Mouse (Mus musculus): Measurements from ENCODE around the gene Gm10334. TPM values are rescaled to one million over a fixed set of nuclear protein-coding genes. Genes with fewer than 3 reads are reported as not detected.
"Not testable (repeated sequence)": the region's sequence is repeated elsewhere in the genome, so short reads cannot be mapped to it uniquely, and the experiment has no call there.

Gm10334 gene
- total RNA-seq (2021): not detected
- long read RNA-seq, experiment 1: 0 reads
- long read RNA-seq, experiment 2: 0 reads

DNA sequence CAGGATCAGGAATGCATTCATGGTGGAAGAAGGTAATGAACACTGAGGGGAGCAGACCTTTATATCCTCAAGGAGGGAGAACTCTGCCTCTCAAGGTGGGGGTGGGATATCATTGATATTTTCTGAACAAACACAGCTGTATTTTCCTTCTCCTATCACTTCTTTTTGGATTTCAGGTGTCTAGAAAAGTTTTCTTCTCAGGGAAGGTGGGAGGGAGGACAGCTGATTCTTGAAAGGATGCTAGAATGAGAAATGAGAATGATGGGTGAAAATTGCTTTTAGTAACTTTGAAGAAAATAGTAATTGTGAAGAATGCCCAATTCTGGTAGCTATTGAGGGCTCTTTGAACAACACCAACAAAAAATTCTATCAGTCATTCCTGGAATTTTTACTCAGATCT, at the start of gene Gm10334:
TSS of gene Gm10334 (minus strand) at position 101 of the 400 bp plus-strand sequence.
- DNase-seq: not testable (repeated sequence)

DNA sequence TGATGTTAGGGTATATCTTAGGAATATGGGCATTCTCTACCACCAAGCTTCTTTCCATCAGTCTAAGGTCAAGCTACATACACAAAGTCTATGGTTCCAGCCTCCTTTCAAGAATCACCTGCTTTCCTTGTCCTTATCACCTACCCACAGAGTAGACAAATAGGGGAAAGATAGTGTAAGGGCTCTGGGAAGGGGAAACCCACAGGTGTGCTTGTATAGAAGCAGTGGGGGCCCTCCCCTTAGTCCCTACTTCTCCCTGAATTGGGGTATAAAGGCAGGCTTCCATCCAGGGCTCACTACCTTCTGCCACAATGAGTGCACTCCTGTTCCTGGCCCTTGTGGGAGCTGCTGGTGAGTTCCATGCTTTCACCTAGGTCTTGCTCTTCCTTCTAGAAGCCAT, 12.7 kb upstream of the Gm10334 start, which contains the start of gene Prss1:
TSS of gene Prss1 (plus strand) at position 301 of the 400 bp plus-strand sequence.
- not testable (repeated sequence) for DNase-seq

DNA sequence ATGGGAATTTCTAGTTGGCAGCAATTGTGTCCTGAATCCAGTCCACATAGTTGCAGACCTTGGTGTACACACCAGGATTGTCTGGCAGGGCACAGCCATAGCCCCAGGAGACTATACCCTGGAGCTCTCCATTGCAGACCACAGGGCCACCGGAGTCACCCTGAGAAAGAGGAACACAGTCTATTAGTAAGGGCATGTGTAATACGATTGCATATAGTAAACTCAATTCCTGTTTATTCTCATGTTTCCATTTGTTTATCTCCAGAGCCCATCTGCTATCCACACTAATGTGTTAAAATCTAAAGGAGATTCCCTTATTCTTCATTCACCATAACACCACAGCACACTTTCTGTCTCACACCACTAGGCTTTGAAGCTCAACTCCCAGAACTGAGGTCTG, 3.7 kb downstream of the Gm10334 start:
- not testable (repeated sequence) for DNase-seq

Other genes with a start within 250 kb of the Gm10334 start
- gene Try4, start 143.9 kb downstream of the Gm10334 start, total RNA-seq (2021): not detected
- not detected for gene Try5, start 129.3 kb downstream of the Gm10334 start, total RNA-seq (2021)
- not detected for gene Try10, start 92.0 kb downstream of the Gm10334 start, total RNA-seq (2021)
- not detected for gene Prss3, start 68.5 kb downstream of the Gm10334 start, total RNA-seq (2021)
- not detected for gene Gm5771, start 53.8 kb downstream of the Gm10334 start, total RNA-seq (2021)
- not detected for gene Prss1, start 12.8 kb upstream of the Gm10334 start, total RNA-seq (2021)
- gene Prss2, start 75.6 kb upstream of the Gm10334 start, total RNA-seq (2021): not detected
- 10 to 100 TPM in 1 of 2 experiments, 1 to 10 TPM in 1; 8.8 to 17.4 TPM for gene Ephb6, start 159.3 kb upstream of the Gm10334 start, total RNA-seq (2021)
- gene Trpv6, start 190.3 kb upstream of the Gm10334 start, total RNA-seq (2021): not detected
- gene Trpv5, start 234.6 kb upstream of the Gm10334 start, total RNA-seq (2021): not detected
- not detected for gene Llcfc1, start 238.3 kb upstream of the Gm10334 start, total RNA-seq (2021)

All from adrenal gland, postnatal 10 days (tissue).